ENCODE assay signal across 16 mouse cellular contexts in the genomic region with DNA sequence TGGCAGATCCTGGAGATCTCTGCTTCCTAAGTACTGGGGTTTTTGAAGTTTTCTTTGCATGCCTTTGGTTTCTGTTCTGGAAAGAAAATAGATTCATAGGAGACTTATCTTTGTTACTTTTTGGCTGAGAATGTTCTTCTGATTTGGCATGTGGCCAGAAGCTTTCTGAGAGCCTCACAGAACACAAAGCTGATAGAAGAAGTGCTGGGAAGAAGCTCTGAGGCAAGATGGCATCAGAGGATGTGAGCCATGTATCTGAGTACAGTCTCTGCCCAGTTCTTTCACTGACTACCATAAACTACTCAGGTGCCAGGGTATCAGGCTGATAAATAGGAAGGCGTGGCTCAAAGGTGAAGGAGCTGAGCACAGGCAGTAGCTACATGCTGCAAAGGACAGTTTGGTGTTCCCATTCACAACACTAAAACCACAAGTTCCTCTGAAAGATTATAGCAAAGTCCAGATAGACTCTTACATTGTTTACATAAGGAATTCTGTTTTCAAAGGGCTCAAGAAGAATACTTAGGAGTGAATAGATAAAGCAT. TPM values are rescaled to one million over a fixed set of nuclear protein-coding genes. Genes with fewer than 3 reads are reported as not detected.
DNase-seq lines count a peak whose midpoint lies in the region; ATAC-seq and TF ChIP-seq lines count a peak whose summit lies in the region.
"Had no signal": no experiment of that assay in that cellular context is flagged by ENCODE, and none has a peak within 500 bp of the region (broad histone marks: within the 10 kb centered on the region; RNA-seq: fewer than 3 reads in every experiment).

No protein-coding gene starts in this region.

- no peaks in the 10 kb centered on the region for H3K27me3 ChIP-seq in forebrain, embryonic 14.5 days (replicated peaks; ENCODE audit: control insufficient read depth, insufficient read depth, low read length)
- H3K27me3 ChIP-seq in forebrain, embryonic 13.5 days, result no peaks in the 10 kb centered on the region
- H3K27me3 ChIP-seq in kidney, postnatal 0 days (ENCODE audit: insufficient read depth, low read length), result no peaks in the 10 kb centered on the region
- H3K27me3 ChIP-seq in intestine, embryonic 16.5 days (replicated peaks; ENCODE audit: control insufficient read depth, insufficient read depth, low read length), result no peaks in the 10 kb centered on the region
- H3K27me3 ChIP-seq: forebrain, embryonic 15.5 days; heart, embryonic 13.5 days; liver, embryonic 13.5 days had no signal

- no peak overlapping the region for H3K4me3 ChIP-seq in forebrain, embryonic 14.5 days (ENCODE audit: low read depth, low read length)
- no peak overlapping the region for H3K4me3 ChIP-seq in forebrain, embryonic 13.5 days
- no peak overlapping the region for H3K4me3 ChIP-seq in kidney, postnatal 0 days (replicated peaks; ENCODE audit: low read depth, low read length)
- H3K4me3 ChIP-seq in intestine, embryonic 16.5 days (ENCODE audit: low read length), result no peak overlapping the region
- H3K4me3 ChIP-seq: forebrain, embryonic 15.5 days; heart, embryonic 13.5 days; liver, embryonic 13.5 days had no signal

- ATAC-seq in forebrain, embryonic 14.5 days, result no peak
- ATAC-seq in forebrain, embryonic 13.5 days, result no peak
- ATAC-seq in kidney, postnatal 0 days (replicated peaks; ENCODE audit: low FRiP score, low read depth), result no peak
- ATAC-seq in intestine, embryonic 16.5 days, result peak; percentile 78
- ATAC-seq: forebrain, embryonic 15.5 days had no signal

- 74% methylated on average over 1 of the region's 1 CpGs for WGBS in forebrain, embryonic 14.5 days
- 78% methylated on average over 1 of the region's 1 CpGs for WGBS in forebrain, embryonic 13.5 days
- WGBS in kidney, postnatal 0 days, result 64% methylated on average over 1 of the region's 1 CpGs
- WGBS in intestine, embryonic 16.5 days, result 48% methylated on average over 1 of the region's 1 CpGs

- no peak overlapping the region for H3K4me2 ChIP-seq in forebrain, embryonic 14.5 days (ENCODE audit: low read length)
- no peak overlapping the region for H3K4me2 ChIP-seq in forebrain, embryonic 13.5 days
- no peak overlapping the region for H3K4me2 ChIP-seq in kidney, postnatal 0 days (ENCODE audit: low read length)
- H3K4me2 ChIP-seq in intestine, embryonic 16.5 days (ENCODE audit: low read depth, low read length), result no peak overlapping the region
- H3K4me2 ChIP-seq: forebrain, embryonic 15.5 days; heart, embryonic 13.5 days; hindbrain, embryonic 14.5 days; liver, embryonic 13.5 days had no signal

- no peaks in the 10 kb centered on the region for H3K9me3 ChIP-seq in forebrain, embryonic 14.5 days (replicated peaks; ENCODE audit: control insufficient read depth, low read length)
- H3K9me3 ChIP-seq in forebrain, embryonic 13.5 days (replicated peaks), result no peaks in the 10 kb centered on the region
- H3K9me3 ChIP-seq in kidney, postnatal 0 days (replicated peaks; ENCODE audit: low read length), result no peaks in the 10 kb centered on the region
- no peaks in the 10 kb centered on the region for H3K9me3 ChIP-seq in intestine, embryonic 16.5 days (ENCODE audit: control insufficient read depth, low read length)
- H3K9me3 ChIP-seq: forebrain, embryonic 15.5 days; heart, embryonic 13.5 days; liver, embryonic 13.5 days had no signal

- TF ChIP-seq CTCF in kidney, postnatal 0 days (IDR thresholded peaks at IDR 0.05; ENCODE audit: low read depth), result no peak

- no peak overlapping the region for H3K9ac ChIP-seq in forebrain, embryonic 14.5 days (ENCODE audit: low read length)
- no peak overlapping the region for H3K9ac ChIP-seq in forebrain, embryonic 13.5 days
- H3K9ac ChIP-seq in kidney, postnatal 0 days (ENCODE audit: low read depth, low read length), result no peak overlapping the region
- H3K9ac ChIP-seq in intestine, embryonic 16.5 days (ENCODE audit: low read depth, low read length), result no peak overlapping the region
- H3K9ac ChIP-seq: forebrain, embryonic 15.5 days; heart, embryonic 13.5 days; hindbrain, embryonic 14.5 days; liver, embryonic 13.5 days had no signal

- H3K36me3 ChIP-seq in forebrain, embryonic 14.5 days (ENCODE audit: control insufficient read depth, insufficient read depth, low read length), result no peaks in the 10 kb centered on the region
- H3K36me3 ChIP-seq in forebrain, embryonic 13.5 days (ENCODE audit: poor library complexity, severe bottlenecking), result peaks cover 3% of the 10 kb centered on the region; the same call in 1 of the 2 replicates
- H3K36me3 ChIP-seq in kidney, postnatal 0 days (ENCODE audit: insufficient read depth, low read length), result no peaks in the 10 kb centered on the region
- H3K36me3 ChIP-seq in intestine, embryonic 16.5 days (ENCODE audit: control insufficient read depth, insufficient read depth, low read length), result no peaks in the 10 kb centered on the region
- H3K36me3 ChIP-seq: forebrain, embryonic 15.5 days; liver, embryonic 13.5 days had no signal

- no peak overlapping the region for H3K27ac ChIP-seq in forebrain, embryonic 14.5 days (ENCODE audit: low read depth, low read length)
- no peak overlapping the region for H3K27ac ChIP-seq in forebrain, embryonic 13.5 days
- H3K27ac ChIP-seq in kidney, postnatal 0 days, result no peak overlapping the region
- H3K27ac ChIP-seq in intestine, embryonic 16.5 days (ENCODE audit: low read length), result no peak overlapping the region
- H3K27ac ChIP-seq: forebrain, embryonic 15.5 days; heart, embryonic 13.5 days; hindbrain, embryonic 14.5 days; liver, embryonic 13.5 days had no signal

- peaks cover 5% of the 10 kb centered on the region; the same call in 1 of the 2 replicates for H3K4me1 ChIP-seq in forebrain, embryonic 14.5 days (ENCODE audit: control insufficient read depth, insufficient read depth, low read length)
- H3K4me1 ChIP-seq in forebrain, embryonic 13.5 days, result peaks cover 12% of the 10 kb centered on the region
- 0 out of 2 replicates have a peak, but pooled peaks cover 11% of the 10 kb centered on the region for H3K4me1 ChIP-seq in kidney, postnatal 0 days (replicated peaks; ENCODE audit: insufficient read depth, low read length)
- H3K4me1 ChIP-seq in intestine, embryonic 16.5 days (ENCODE audit: control insufficient read depth, insufficient read depth, low read length), result peaks cover 12% of the 10 kb centered on the region

- peak; percentile 36 for DNase-seq in forebrain, embryonic 14.5 days (ENCODE audit: low spot score)
- DNase-seq in kidney, postnatal 0 days (ENCODE audit: low spot score), result peak; percentile 31
- no peak for DNase-seq in kidney, postnatal 4 days
- DNase-seq in 416B (ENCODE audit: low read depth), result peak; percentile 47
- no peak for DNase-seq in adrenal gland, adult 8-10 months
- DNase-seq in adipocyte (ENCODE audit: low spot score), result no peak
- DNase-seq: cerebellum, postnatal 36 days; gastrocnemius, postnatal 36 days; liver, embryonic 13.5 days; lung, postnatal 4 days; spleen, adult 18-20 months had no signal

RNA-seq across cellular contexts. Expression of gene Fbxw7, which starts 52.4 kb away (rescaled TPM):
- polyA plus RNA-seq in forebrain, embryonic 14.5 days (2014; fragmentation: Nextera tagmentation; extraction: Ambion mirVana), result 27.9 and 31.4 TPM in 2 replicates
- polyA plus RNA-seq in forebrain, embryonic 13.5 days (2015; fragmentation: Nextera tagmentation; extraction: Ambion mirVana), result 28.1 and 30.1 TPM in 2 replicates
- polyA plus RNA-seq in kidney, postnatal 0 days (2015; fragmentation: Nextera tagmentation; extraction: Ambion mirVana), result 7.6 and 7.7 TPM in 2 replicates
- polyA plus RNA-seq in intestine, embryonic 16.5 days (2015; fragmentation: Nextera tagmentation; extraction: Ambion mirVana), result 7.0 and 7.8 TPM in 2 replicates
- 10 to 100 TPM; 17.7 to 20.8 (median 20.0) TPM for total RNA-seq in adrenal gland, adult 8-10 months (2022)

Comparison
In these comparisons a context has a peak if more than half of its experiments do, and no peak if none do; other contexts are left out.
1. DNase-seq: peak in forebrain, embryonic 14.5 days (single experiment), kidney, postnatal 0 days (single experiment) and 416B (single experiment); none in kidney, postnatal 4 days (0 of 2), adrenal gland, adult 8-10 months (single experiment) and adipocyte (single experiment).